ENCODE assay signal across 14 mouse cellular contexts in the genomic region with DNA sequence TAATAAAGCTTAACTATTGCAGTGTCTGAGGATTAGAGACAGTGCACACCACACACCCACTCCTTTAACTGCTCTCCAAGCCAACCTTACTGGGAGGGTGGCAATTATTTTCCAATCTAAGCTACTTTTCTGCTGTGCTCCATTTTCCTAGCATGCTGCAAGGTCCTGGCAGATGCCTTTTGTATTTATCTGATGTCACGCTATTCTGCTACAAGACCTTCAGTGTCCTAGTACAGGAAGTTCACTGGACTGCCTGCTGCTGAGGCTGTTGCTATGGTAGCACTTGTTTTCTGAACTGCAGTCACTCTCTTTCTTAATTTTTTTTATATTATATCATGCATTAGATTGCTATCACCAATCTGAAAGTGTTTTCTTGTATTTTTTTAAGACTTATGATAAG.
DNase-seq lines count a peak whose midpoint lies in the region; ATAC-seq and TF ChIP-seq lines count a peak whose summit lies in the region.
"Had no signal": no experiment of that assay in that cellular context is flagged by ENCODE, and none has a peak within 500 bp of the region (broad histone marks: within the 10 kb centered on the region; RNA-seq: fewer than 3 reads in every experiment).

No protein-coding gene starts in this region.

- peak; percentile 2 for DNase-seq in lung, embryonic 14.5 days
- no peak for DNase-seq in lung, postnatal 25 days (ENCODE audit: low spot score)
- peak; percentile 12 for DNase-seq in embryo, embryonic 11 days
- no peak for DNase-seq in forebrain, postnatal 0 days
- peak; percentile 39 for DNase-seq in midbrain, postnatal 0 days (ENCODE audit: low spot score)
- no peak for DNase-seq in right cerebral cortex, postnatal 14 days
- DNase-seq in right cerebral cortex, postnatal 25 days: no peak
- DNase-seq: cerebellum, postnatal 25 days; gastrocnemius, postnatal 25 days; kidney, adult 9 months; kidney, postnatal 4 days; lung, postnatal 14 days had no signal

- no peaks in the 10 kb centered on the region for H3K27me3 ChIP-seq in lung, embryonic 14.5 days (ENCODE audit: insufficient read depth, low read length)
- no peaks in the 10 kb centered on the region for H3K27me3 ChIP-seq in forebrain, postnatal 0 days (ENCODE audit: insufficient read depth, low read length)
- H3K27me3 ChIP-seq in midbrain, postnatal 0 days (ENCODE audit: insufficient read depth, low read length): no peaks in the 10 kb centered on the region
- H3K27me3 ChIP-seq: liver, embryonic 15.5 days had no signal

- no peaks in the 10 kb centered on the region for H3K36me3 ChIP-seq in lung, embryonic 14.5 days (ENCODE audit: insufficient read depth)
- no peaks in the 10 kb centered on the region for H3K36me3 ChIP-seq in forebrain, postnatal 0 days (ENCODE audit: insufficient read depth)
- H3K36me3 ChIP-seq in midbrain, postnatal 0 days (ENCODE audit: insufficient read depth, low read length): no peaks in the 10 kb centered on the region
- H3K36me3 ChIP-seq: liver, embryonic 15.5 days had no signal

- H3K4me2 ChIP-seq in lung, embryonic 14.5 days: no peak overlapping the region
- H3K4me2 ChIP-seq in forebrain, postnatal 0 days (ENCODE audit: low read depth): no peak overlapping the region
- no peak overlapping the region for H3K4me2 ChIP-seq in midbrain, postnatal 0 days (ENCODE audit: low read depth, low read length, poor library complexity, severe bottlenecking)
- H3K4me2 ChIP-seq: liver, embryonic 15.5 days had no signal

- H3K4me3 ChIP-seq in lung, embryonic 14.5 days (ENCODE audit: low read depth, low read length): no peak overlapping the region
- no peak overlapping the region for H3K4me3 ChIP-seq in forebrain, postnatal 0 days (ENCODE audit: low read depth, low read length)
- H3K4me3 ChIP-seq in midbrain, postnatal 0 days (ENCODE audit: low read depth, low read length): no peak overlapping the region
- H3K4me3 ChIP-seq: liver, embryonic 15.5 days had no signal

- no peak overlapping the region for H3K9ac ChIP-seq in lung, embryonic 14.5 days
- H3K9ac ChIP-seq in forebrain, postnatal 0 days: no peak overlapping the region
- no peak overlapping the region for H3K9ac ChIP-seq in midbrain, postnatal 0 days (replicated peaks; ENCODE audit: low read length, poor library complexity, severe bottlenecking)
- H3K9ac ChIP-seq: liver, embryonic 15.5 days had no signal

- H3K27ac ChIP-seq in lung, embryonic 14.5 days (ENCODE audit: low read depth): no peak overlapping the region
- H3K27ac ChIP-seq in forebrain, postnatal 0 days (ENCODE audit: low read depth, low read length): no peak overlapping the region
- no peak overlapping the region for H3K27ac ChIP-seq in midbrain, postnatal 0 days (ENCODE audit: low read depth, low read length)
- H3K27ac ChIP-seq: liver, embryonic 15.5 days had no signal

- 39% methylated on average over 1 of the region's 1 CpGs for WGBS in lung, embryonic 14.5 days
- WGBS in forebrain, postnatal 0 days: 10% methylated on average over 1 of the region's 1 CpGs
- 13% methylated on average over 1 of the region's 1 CpGs for WGBS in midbrain, postnatal 0 days

- no peaks in the 10 kb centered on the region for H3K9me3 ChIP-seq in lung, embryonic 14.5 days (ENCODE audit: low read depth, low read length)
- no peaks in the 10 kb centered on the region for H3K9me3 ChIP-seq in forebrain, postnatal 0 days (ENCODE audit: low read length)
- no peaks in the 10 kb centered on the region for H3K9me3 ChIP-seq in midbrain, postnatal 0 days (ENCODE audit: low read length)
- H3K9me3 ChIP-seq: liver, embryonic 15.5 days had no signal

- no peak for ATAC-seq in lung, embryonic 14.5 days (ENCODE audit: insufficient read depth)
- ATAC-seq in forebrain, postnatal 0 days: peak; percentile 40
- peak; percentile 58; the same call in 1 of the 2 replicates for ATAC-seq in midbrain, postnatal 0 days (ENCODE audit: low FRiP score)
- ATAC-seq: inflammation-experienced regulatory T-cells, adult 6 months had no signal

- no peaks in the 10 kb centered on the region for H3K4me1 ChIP-seq in lung, embryonic 14.5 days (ENCODE audit: insufficient read depth)
- H3K4me1 ChIP-seq in forebrain, postnatal 0 days (ENCODE audit: insufficient read depth): no peaks in the 10 kb centered on the region
- no peaks in the 10 kb centered on the region for H3K4me1 ChIP-seq in midbrain, postnatal 0 days (ENCODE audit: insufficient read depth, low read length)
- H3K4me1 ChIP-seq: liver, embryonic 15.5 days had no signal

- TF ChIP-seq CTCF in lung, embryonic 14.5 days (IDR thresholded peaks at IDR 0.05; ENCODE audit: low read depth): no peak
- TF ChIP-seq CTCF in forebrain, postnatal 0 days (IDR thresholded peaks at IDR 0.05; ENCODE audit: low read depth): no peak
- no peak for TF ChIP-seq CTCF in midbrain, postnatal 0 days (IDR thresholded peaks at IDR 0.05)

Comparison
In these comparisons a context has a peak if more than half of its experiments do, and no peak if none do; other contexts are left out.
1. DNase-seq: peak in lung, embryonic 14.5 days (single experiment), embryo, embryonic 11 days (single experiment) and midbrain, postnatal 0 days (single experiment); none in lung, postnatal 25 days (single experiment), forebrain, postnatal 0 days (single experiment), right cerebral cortex, postnatal 14 days (single experiment) and right cerebral cortex, postnatal 25 days (single experiment).